Comparison of ENCODE assay signal across 8 mouse cellular contexts in the genomic region with DNA sequence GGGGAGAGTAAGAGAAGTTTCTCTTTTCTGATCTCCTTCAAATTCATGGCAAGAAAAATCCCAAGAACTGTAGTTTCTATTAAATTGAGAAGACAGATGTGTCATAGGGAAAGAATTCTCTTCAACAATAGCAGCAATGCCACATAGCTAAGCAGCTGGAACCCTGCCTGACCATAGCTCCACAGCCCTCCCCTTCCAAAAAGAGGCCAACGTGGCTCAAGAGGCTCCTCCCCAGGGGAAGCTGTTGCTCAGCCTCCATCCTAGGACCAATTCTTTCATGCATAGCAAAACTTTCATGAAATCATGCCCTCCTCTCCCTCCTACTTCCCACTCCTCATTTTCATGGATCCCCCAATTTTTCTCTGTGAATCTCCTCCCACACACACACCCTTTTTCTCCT. TPM values are rescaled to one million over a fixed set of nuclear protein-coding genes. Genes with fewer than 3 reads are reported as not detected.
DNase-seq lines count a peak whose midpoint lies in the region; ATAC-seq and TF ChIP-seq lines count a peak whose summit lies in the region.
"Had no signal": no experiment of that assay in that cellular context is flagged by ENCODE, and none has a peak within 500 bp of the region (broad histone marks: within the 10 kb centered on the region; RNA-seq: fewer than 3 reads in every experiment).

No protein-coding gene starts in this region.

- no peak for ATAC-seq in hindbrain, embryonic 16.5 days
- no peak for ATAC-seq in liver, postnatal 0 days

- H3K4me1 ChIP-seq in hindbrain, embryonic 16.5 days (ENCODE audit: control insufficient read depth, insufficient read depth, low read depth, low read length) = no peaks in the 10 kb centered on the region
- H3K4me1 ChIP-seq in liver, postnatal 0 days (ENCODE audit: insufficient read depth) = no peaks in the 10 kb centered on the region

- 22% methylated on average over 1 of the region's 1 CpGs for WGBS in hindbrain, embryonic 16.5 days
- WGBS in liver, postnatal 0 days (ENCODE audit: insufficient replicate concordance) = 25% methylated on average over 1 of the region's 1 CpGs

- H3K36me3 ChIP-seq in hindbrain, embryonic 16.5 days (ENCODE audit: control insufficient read depth, insufficient read depth, low read length) = no peaks in the 10 kb centered on the region
- no peaks in the 10 kb centered on the region for H3K36me3 ChIP-seq in liver, postnatal 0 days (replicated peaks; ENCODE audit: insufficient read depth, low read length)
- H3K36me3 ChIP-seq: neural tube, embryonic 12.5 days had no signal

- H3K9me3 ChIP-seq in hindbrain, embryonic 16.5 days (ENCODE audit: control insufficient read depth, low read length) = no peaks in the 10 kb centered on the region
- H3K9me3 ChIP-seq in liver, postnatal 0 days (ENCODE audit: low read length) = no peaks in the 10 kb centered on the region
- H3K9me3 ChIP-seq: neural tube, embryonic 12.5 days had no signal

- no peak overlapping the region for H3K4me2 ChIP-seq in hindbrain, embryonic 16.5 days (ENCODE audit: low read length)
- H3K4me2 ChIP-seq in liver, postnatal 0 days (ENCODE audit: low read depth, low read length) = no peak overlapping the region
- H3K4me2 ChIP-seq: neural tube, embryonic 12.5 days had no signal

- TF ChIP-seq EP300 in liver, postnatal 0 days (IDR thresholded peaks at IDR 0.05; ENCODE audit: low read depth) = no peak

- peak overlapping the region; percentile 54 for H3K27ac ChIP-seq in hindbrain, embryonic 16.5 days (ENCODE audit: low read depth, low read length)
- H3K27ac ChIP-seq in liver, postnatal 0 days (ENCODE audit: low read depth) = peak overlapping the region; percentile 44
- H3K27ac ChIP-seq: neural tube, embryonic 12.5 days had no signal

- H3K4me3 ChIP-seq in hindbrain, embryonic 16.5 days (ENCODE audit: low read length) = no peak overlapping the region
- no peak overlapping the region for H3K4me3 ChIP-seq in liver, postnatal 0 days (ENCODE audit: low read depth, low read length)
- H3K4me3 ChIP-seq: neural tube, embryonic 12.5 days had no signal

- no peaks in the 10 kb centered on the region for H3K27me3 ChIP-seq in hindbrain, embryonic 16.5 days (replicated peaks; ENCODE audit: control insufficient read depth, insufficient read depth, low read length)
- no peaks in the 10 kb centered on the region for H3K27me3 ChIP-seq in liver, postnatal 0 days (ENCODE audit: insufficient read depth, low read length)
- H3K27me3 ChIP-seq: neural tube, embryonic 12.5 days had no signal

- peak; percentile 55 for DNase-seq in embryo, embryonic 10.5 days (ENCODE audit: low spot score)
- DNase-seq in gastrocnemius, adult 8-10 months (ENCODE audit: low spot score in 2 of 2) = peak; percentile 49 to 75
- no peak for DNase-seq in liver, postnatal 0 days
- peak; percentile 57 for DNase-seq in testis, postnatal 14 days (ENCODE audit: low spot score)
- DNase-seq in cerebellum, adult 18-20 months = no peak
- no peak for DNase-seq in layer of hippocampus, adult 11-12 months (ENCODE audit: low spot score)

- TF ChIP-seq CTCF in liver, postnatal 0 days (IDR thresholded peaks at IDR 0.05; ENCODE audit: low read depth) = no peak

- no peak overlapping the region for H3K9ac ChIP-seq in hindbrain, embryonic 16.5 days (ENCODE audit: low read depth, low read length)
- no peak overlapping the region for H3K9ac ChIP-seq in liver, postnatal 0 days (replicated peaks)
- H3K9ac ChIP-seq: neural tube, embryonic 12.5 days had no signal

RNA-seq across cellular contexts. Expression of gene Col1a2, which starts 16.3 kb away (rescaled TPM):
- 100 to 1,000 TPM in 1 of 4 experiments, 10 to 100 TPM in 3; 34.0 to 100 (median 47.3) TPM for total RNA-seq in gastrocnemius, adult 8-10 months (2022)
- polyA plus RNA-seq in hindbrain, embryonic 16.5 days (2015; fragmentation: Nextera tagmentation; extraction: Ambion mirVana) = 114 and 205 TPM in 2 replicates
- 21.9 and 24.8 TPM in 2 replicates for polyA plus RNA-seq in liver, postnatal 0 days (2015; fragmentation: Nextera tagmentation; extraction: Ambion mirVana)

Comparison
In these comparisons a context has a peak if more than half of its experiments do, and no peak if none do; other contexts are left out.
1. DNase-seq: peak in embryo, embryonic 10.5 days (single experiment), gastrocnemius, adult 8-10 months (2 of 2) and testis, postnatal 14 days (single experiment); none in liver, postnatal 0 days (single experiment), cerebellum, adult 18-20 months (0 of 2) and layer of hippocampus, adult 11-12 months (single experiment).